Comparison of ENCODE assay signal across 9 mouse cellular contexts in the genomic region with DNA sequence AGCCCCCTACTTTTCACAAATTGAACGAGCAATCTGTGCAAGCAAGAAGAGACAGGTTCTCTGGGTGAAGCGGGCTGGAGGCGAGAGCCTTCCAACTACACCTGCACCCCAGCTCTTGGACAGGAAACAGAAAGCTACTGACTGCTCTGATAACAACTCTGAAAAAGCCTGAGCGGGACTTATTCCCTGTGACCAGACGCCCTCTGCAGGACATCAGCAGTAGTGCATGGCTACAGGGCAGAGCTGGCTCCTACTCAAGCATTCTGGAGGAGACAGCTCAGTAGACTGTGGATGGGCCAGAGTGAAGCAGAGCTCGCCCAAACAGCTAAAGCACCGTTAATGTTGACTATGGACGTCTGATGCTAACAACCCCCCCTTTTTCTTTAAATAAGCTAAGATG. TPM values are rescaled to one million over a fixed set of nuclear protein-coding genes. Genes with fewer than 3 reads are reported as not detected.
DNase-seq lines count a peak whose midpoint lies in the region; ATAC-seq and TF ChIP-seq lines count a peak whose summit lies in the region.
"Had no signal": no experiment of that assay in that cellular context is flagged by ENCODE, and none has a peak within 500 bp of the region (broad histone marks: within the 10 kb centered on the region; RNA-seq: fewer than 3 reads in every experiment).

No protein-coding gene starts in this region.

- H3K36me3 ChIP-seq in embryonic facial prominence, embryonic 14.5 days (ENCODE audit: control insufficient read depth, insufficient read depth, low read length) = no peaks in the 10 kb centered on the region
- no peaks in the 10 kb centered on the region for H3K36me3 ChIP-seq in heart, embryonic 10.5 days
- no peaks in the 10 kb centered on the region for H3K36me3 ChIP-seq in liver, embryonic 14.5 days (replicated peaks; ENCODE audit: control insufficient read depth, insufficient read depth, low read depth)
- H3K36me3 ChIP-seq: limb, embryonic 12.5 days had no signal

- DNase-seq in CD8-positive naive resting alpha-beta T cell, adult 2 months (ENCODE audit: low read depth in 2 of 2, low spot score in 2 of 2) = peak; percentile 72 to 76
- peak; percentile 76 to 92 for DNase-seq in adrenal gland, postnatal 4 days (ENCODE audit: low spot score in 2 of 2)
- DNase-seq in embryonic facial prominence, embryonic 14.5 days (ENCODE audit: low spot score) = peak; percentile 88
- DNase-seq in heart, embryonic 10.5 days (ENCODE audit: low spot score) = peak; percentile 91
- peak; percentile 94 for DNase-seq in kidney, postnatal 14 days
- peak; percentile 57 to 64 (median 61) for DNase-seq in liver, embryonic 14.5 days (ENCODE audit: low read depth in 3 of 3, low spot score in 3 of 3)
- DNase-seq in ovary, adult 18-20 months (ENCODE audit: low spot score) = peak; percentile 82
- peak; percentile 86 for DNase-seq in testis, postnatal 14 days (ENCODE audit: low spot score)

- no peaks in the 10 kb centered on the region for H3K27me3 ChIP-seq in embryonic facial prominence, embryonic 14.5 days (replicated peaks; ENCODE audit: control insufficient read depth, insufficient read depth, low read length)
- H3K27me3 ChIP-seq in heart, embryonic 10.5 days (ENCODE audit: insufficient read depth, poor library complexity, severe bottlenecking) = peaks cover 15% of the 10 kb centered on the region; the same call in 1 of the 2 replicates
- no peaks in the 10 kb centered on the region for H3K27me3 ChIP-seq in liver, embryonic 14.5 days (ENCODE audit: control insufficient read depth, insufficient read depth, low read length)

- H3K9ac ChIP-seq in embryonic facial prominence, embryonic 14.5 days (ENCODE audit: low read depth, low read length) = no peak overlapping the region
- H3K9ac ChIP-seq in liver, embryonic 14.5 days (replicated peaks) = no peak overlapping the region
- H3K9ac ChIP-seq: limb, embryonic 12.5 days had no signal

- ATAC-seq in embryonic facial prominence, embryonic 14.5 days (ENCODE audit: low read depth) = 0 out of 2 replicates have a peak, but pooled peaks have one; percentile 45
- no peak for ATAC-seq in liver, embryonic 14.5 days (ENCODE audit: insufficient read depth)

- peak; percentile 92 for TF ChIP-seq CTCF in liver, embryonic 14.5 days (IDR thresholded peaks at IDR 0.05; ENCODE audit: low read depth)

- no peaks in the 10 kb centered on the region for H3K9me3 ChIP-seq in embryonic facial prominence, embryonic 14.5 days (ENCODE audit: control insufficient read depth, low read length)
- H3K9me3 ChIP-seq in heart, embryonic 10.5 days = no peaks in the 10 kb centered on the region
- H3K9me3 ChIP-seq in liver, embryonic 14.5 days (ENCODE audit: control insufficient read depth, low read length) = no peaks in the 10 kb centered on the region
- H3K9me3 ChIP-seq: limb, embryonic 12.5 days had no signal

- H3K4me1 ChIP-seq in embryonic facial prominence, embryonic 14.5 days (ENCODE audit: control insufficient read depth, insufficient read depth, low read length) = no peaks in the 10 kb centered on the region
- peaks cover 22% of the 10 kb centered on the region for H3K4me1 ChIP-seq in heart, embryonic 10.5 days
- H3K4me1 ChIP-seq in liver, embryonic 14.5 days (replicated peaks; ENCODE audit: control insufficient read depth in 2 of 2, insufficient read depth in 2 of 2, low read length in 1 of 2) = no peaks in the 10 kb centered on the region
- H3K4me1 ChIP-seq: limb, embryonic 12.5 days had no signal

- no peak for TF ChIP-seq EP300 in liver, embryonic 14.5 days (IDR thresholded peaks at IDR 0.05; ENCODE audit: low read depth)

- WGBS in embryonic facial prominence, embryonic 14.5 days = 22% methylated on average over 8 of the region's 8 CpGs
- WGBS in heart, embryonic 10.5 days = 23% methylated on average over 8 of the region's 8 CpGs
- WGBS in liver, embryonic 14.5 days (ENCODE audit: insufficient replicate concordance) = 6% methylated on average over 8 of the region's 8 CpGs

- H3K4me2 ChIP-seq in embryonic facial prominence, embryonic 14.5 days (ENCODE audit: low read depth, low read length) = no peak overlapping the region
- no peak overlapping the region for H3K4me2 ChIP-seq in liver, embryonic 14.5 days (ENCODE audit: low read depth)
- H3K4me2 ChIP-seq: limb, embryonic 12.5 days had no signal

- H3K4me3 ChIP-seq in embryonic facial prominence, embryonic 14.5 days (ENCODE audit: low read depth, low read length) = no peak overlapping the region
- H3K4me3 ChIP-seq in heart, embryonic 10.5 days = no peak overlapping the region
- no peak overlapping the region for H3K4me3 ChIP-seq in liver, embryonic 14.5 days (ENCODE audit: insufficient read depth in 1 of 2, low read depth in 2 of 2, low read length in 2 of 2)
- H3K4me3 ChIP-seq: limb, embryonic 12.5 days had no signal

- H3K27ac ChIP-seq in embryonic facial prominence, embryonic 14.5 days (replicated peaks; ENCODE audit: low read depth, low read length) = no peak overlapping the region
- no peak overlapping the region for H3K27ac ChIP-seq in heart, embryonic 10.5 days
- no peak overlapping the region for H3K27ac ChIP-seq in liver, embryonic 14.5 days
- H3K27ac ChIP-seq: limb, embryonic 12.5 days had no signal

RNA-seq across cellular contexts. Expression of a gene that starts 10.2 kb away (rescaled TPM):
- total RNA-seq in adrenal gland, postnatal 4 days (2021) = 10 to 100 TPM; 19.7 to 26.9 TPM
- 2.0 and 3.5 TPM in 2 replicates for polyA plus RNA-seq in embryonic facial prominence, embryonic 14.5 days (2014; fragmentation: Nextera tagmentation; extraction: Ambion mirVana)
- polyA plus RNA-seq in heart, embryonic 10.5 days (2016; fragmentation: Nextera tagmentation; extraction: Ambion mirVana) = 1.3 and 1.6 TPM in 2 replicates
- 0.95 and 0.99 TPM in 2 replicates for polyA plus RNA-seq in liver, embryonic 14.5 days (2012; rRNA removed)
- polyA plus RNA-seq in liver, embryonic 14.5 days (2014; fragmentation: Nextera tagmentation; extraction: Ambion mirVana) = 1.3 and 2.1 TPM in 2 replicates
- polyA plus RNA-seq: limb, embryonic 12.5 days had no signal

RNA-seq across cellular contexts. Expression of a gene that starts 23.4 kb away (rescaled TPM):
- total RNA-seq in adrenal gland, postnatal 4 days (2021) = under 1 TPM; 0.42 to 0.48 TPM
- 1.3 and 1.8 TPM in 2 replicates for polyA plus RNA-seq in embryonic facial prominence, embryonic 14.5 days (2014; fragmentation: Nextera tagmentation; extraction: Ambion mirVana)
- 0.36 and 1.5 TPM in 2 replicates for polyA plus RNA-seq in heart, embryonic 10.5 days (2016; fragmentation: Nextera tagmentation; extraction: Ambion mirVana)
- 0.08 and 0.11 TPM in 2 replicates for polyA plus RNA-seq in liver, embryonic 14.5 days (2012; rRNA removed)
- polyA plus RNA-seq in liver, embryonic 14.5 days (2014; fragmentation: Nextera tagmentation; extraction: Ambion mirVana) = 0.08 and 0.10 TPM in 2 replicates

RNA-seq across cellular contexts. Expression of a gene that starts 40.9 kb away (rescaled TPM):
- total RNA-seq in adrenal gland, postnatal 4 days (2021) = under 1 TPM; 0.59 to 0.81 TPM
- polyA plus RNA-seq in embryonic facial prominence, embryonic 14.5 days (2014; fragmentation: Nextera tagmentation; extraction: Ambion mirVana) = 0.28 and 0.48 TPM in 2 replicates
- polyA plus RNA-seq in heart, embryonic 10.5 days (2016; fragmentation: Nextera tagmentation; extraction: Ambion mirVana) = not detected in 2 replicates
- polyA plus RNA-seq in liver, embryonic 14.5 days (2012; rRNA removed) = not detected in 2 replicates
- not detected in 2 replicates for polyA plus RNA-seq in liver, embryonic 14.5 days (2014; fragmentation: Nextera tagmentation; extraction: Ambion mirVana)
